Mouse (Mus musculus) testis, adult 2 months (tissue): ENCODE results near the gene Isyna1.

Experiments used
- CTCF ChIP-seq: fragments of 200-500 bp; IDR thresholded peaks from 2 replicates; pipeline ENCODE4 v1.5.1; 2012; ENCODE audit warnings: low read depth, mild to moderate bottlenecking, inconsistent platforms, low read length, moderate library complexity; ENCODE audit not compliant: control insufficient read depth, insufficient read depth, insufficient replicate concordance
- POLR2A ChIP-seq: fragments of 200-500 bp; IDR thresholded peaks from 2 replicates; pipeline ENCODE4 v1.6.1; 2012; ENCODE audit warnings: low read depth, mild to moderate bottlenecking, inconsistent platforms, low read length, moderate library complexity; ENCODE audit not compliant: control insufficient read depth

GRCm38 (mm10) chr8:70635527-70635926 is 41.4 kb downstream of the Isyna1 start:
- no peak for TF ChIP-seq POLR2A
- TF ChIP-seq CTCF, result no peak
